In the genomic region with DNA sequence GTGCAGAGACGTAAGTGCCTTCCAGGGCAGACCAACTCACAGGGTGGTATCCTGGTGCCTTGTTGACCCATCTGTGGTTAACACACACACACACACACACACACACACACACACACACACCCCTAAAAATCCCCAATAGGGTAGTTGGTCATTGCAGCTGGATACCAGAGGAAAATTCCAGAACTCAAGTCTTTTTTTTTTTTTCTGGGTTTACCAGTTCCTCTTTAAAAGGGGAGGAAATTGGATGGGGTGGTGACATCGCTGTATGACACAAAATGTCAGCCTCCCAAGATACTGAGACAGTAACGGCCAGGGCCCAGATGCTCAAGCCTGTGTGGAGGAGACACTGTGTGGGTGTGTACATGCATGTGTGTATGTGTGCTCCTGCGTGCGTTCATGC, we compare ENCODE assay signal across 18 mouse cellular contexts. TPM values are rescaled to one million over a fixed set of nuclear protein-coding genes. Genes with fewer than 3 reads are reported as not detected.
DNase-seq lines count a peak whose midpoint lies in the region; ATAC-seq and TF ChIP-seq lines count a peak whose summit lies in the region.
"Had no signal": no experiment of that assay in that cellular context is flagged by ENCODE, and none has a peak within 500 bp of the region (broad histone marks: within the 10 kb centered on the region; RNA-seq: fewer than 3 reads in every experiment).

No protein-coding gene starts in this region.

- H3K27ac ChIP-seq in spleen, adult 2 months (ENCODE audit: insufficient read depth, low read length), result peak overlapping the region; percentile 6; the same call in 1 of the 2 replicates
- peak overlapping the region; percentile 67 for H3K27ac ChIP-seq in brown adipose tissue, adult 24 weeks (replicated peaks; ENCODE audit: low read depth, low read length)
- H3K27ac ChIP-seq in midbrain, embryonic 14.5 days (replicated peaks; ENCODE audit: low read depth, low read length), result no peak overlapping the region
- H3K27ac ChIP-seq: embryonic facial prominence, embryonic 10.5 days; forebrain, embryonic 15.5 days; heart, embryonic 13.5 days; hindbrain, embryonic 15.5 days had no signal

- no peak overlapping the region for H3K4me3 ChIP-seq in spleen, adult 2 months (ENCODE audit: extremely low read depth, insufficient read depth, insufficient read length)
- no peak overlapping the region for H3K4me3 ChIP-seq in brown adipose tissue, adult 24 weeks (ENCODE audit: insufficient read depth, low read depth, low read length)
- H3K4me3 ChIP-seq in midbrain, embryonic 14.5 days (replicated peaks; ENCODE audit: low read depth, low read length), result no peak overlapping the region
- H3K4me3 ChIP-seq: embryonic facial prominence, embryonic 10.5 days; forebrain, embryonic 15.5 days; heart, embryonic 13.5 days; hindbrain, embryonic 15.5 days had no signal

- H3K4me2 ChIP-seq in midbrain, embryonic 14.5 days (ENCODE audit: low read length), result no peak overlapping the region
- H3K4me2 ChIP-seq: forebrain, embryonic 15.5 days; heart, embryonic 13.5 days; hindbrain, embryonic 15.5 days had no signal

- no peak for TF ChIP-seq POLR2A in spleen, adult 2 months (IDR thresholded peaks at IDR 0.05; ENCODE audit: low read depth, low read length)

- WGBS in spleen, adult 2 months, result 69% methylated on average over 5 of the region's 5 CpGs
- whole genome bisulfite sequencing in midbrain, embryonic 14.5 days, result 92% methylated on average over 5 of the region's 5 CpGs

- ATAC-seq in megakaryocyte, adult 5-6 weeks (ENCODE audit: poor library complexity, severe bottlenecking), result peak; percentile 30
- ATAC-seq in midbrain, embryonic 14.5 days (ENCODE audit: low FRiP score, low TSS enrichment), result no peak
- no peak for ATAC-seq in monocyte, adult 5-6 weeks (replicated peaks; ENCODE audit: insufficient number of reproducible peaks, low FRiP score, low TSS enrichment, poor library complexity, severe bottlenecking)
- ATAC-seq: forebrain, embryonic 15.5 days had no signal

- H3K27me3 ChIP-seq in spleen, adult 2 months (ENCODE audit: control insufficient read depth, insufficient read depth, low read length), result no peaks in the 10 kb centered on the region
- no peaks in the 10 kb centered on the region for H3K27me3 ChIP-seq in midbrain, embryonic 14.5 days (ENCODE audit: control insufficient read depth, insufficient read depth, low read length)
- H3K27me3 ChIP-seq: forebrain, embryonic 15.5 days; heart, embryonic 13.5 days; hindbrain, embryonic 15.5 days had no signal

- no peak overlapping the region for H3K9ac ChIP-seq in midbrain, embryonic 14.5 days (replicated peaks; ENCODE audit: low read length)
- H3K9ac ChIP-seq: forebrain, embryonic 15.5 days; heart, embryonic 13.5 days; hindbrain, embryonic 15.5 days had no signal

- DNase-seq in spleen, adult 2 months (ENCODE audit: low read depth in 1 of 2, low spot score in 2 of 2), result no peak
- no peak for DNase-seq in spleen, postnatal 4 days (ENCODE audit: low spot score in 2 of 2)
- DNase-seq in midbrain, embryonic 14.5 days, result no peak
- no peak for DNase-seq in c-Kit-positive CD71-positive TER-119-positive erythroid progenitor cells, embryonic 14.5 days (ENCODE audit: low spot score)
- DNase-seq: adrenal gland, postnatal 25 days; cerebellum, adult 18-20 months; cerebellum, adult 9-11 months; cerebellum, postnatal 36 days; gastrocnemius, postnatal 10 days; heart, postnatal 36 days had no signal

- no peaks in the 10 kb centered on the region for H3K36me3 ChIP-seq in spleen, adult 2 months (ENCODE audit: control insufficient read depth, insufficient read depth, low read length)
- H3K36me3 ChIP-seq in midbrain, embryonic 14.5 days (ENCODE audit: control insufficient read depth, insufficient read depth, low read length), result peaks cover 23% of the 10 kb centered on the region; the same call in 1 of the 2 replicates
- H3K36me3 ChIP-seq: forebrain, embryonic 15.5 days; G1E; heart, embryonic 13.5 days had no signal

- no peaks in the 10 kb centered on the region for H3K9me3 ChIP-seq in midbrain, embryonic 14.5 days (ENCODE audit: control insufficient read depth, low read length)
- H3K9me3 ChIP-seq: embryonic facial prominence, embryonic 10.5 days; forebrain, embryonic 15.5 days; G1E; heart, embryonic 13.5 days; hindbrain, embryonic 15.5 days had no signal

- no peak for TF ChIP-seq CTCF in spleen, adult 2 months (IDR thresholded peaks at IDR 0.05; ENCODE audit: extremely low read depth, insufficient read depth, insufficient read length, insufficient replicate concordance)

- H3K4me1 ChIP-seq in spleen, adult 2 months (ENCODE audit: control insufficient read depth, insufficient read depth, insufficient read length), result peaks cover 10% of the 10 kb centered on the region; the same call in 1 of the 2 replicates
- H3K4me1 ChIP-seq in brown adipose tissue, adult 24 weeks (ENCODE audit: control insufficient read depth, insufficient read depth, insufficient read length, low read length), result no peaks in the 10 kb centered on the region
- no peaks in the 10 kb centered on the region for H3K4me1 ChIP-seq in midbrain, embryonic 14.5 days (ENCODE audit: control insufficient read depth, insufficient read depth, low read length)
- H3K4me1 ChIP-seq: embryonic facial prominence, embryonic 10.5 days; forebrain, embryonic 15.5 days; hindbrain, embryonic 15.5 days had no signal

RNA-seq across cellular contexts. Expression of gene Tvp23a, which starts 13.8 kb away (rescaled TPM):
- 0.29 and 0.32 TPM in 2 replicates for polyA plus RNA-seq in spleen, adult 2 months (2012; rRNA removed)
- 0.87 TPM in 1 of 2 replicates, not detected in the other for polyA plus RNA-seq in brown adipose tissue, adult 24 weeks (2012; ENCODE audit: insufficient read depth, insufficient read length, missing spikeins)
- total RNA-seq in megakaryocyte, adult 5-6 weeks (2015), result 0.07 TPM in 1 of 2 replicates, not detected in the other
- 0.22 TPM in 1 of 2 replicates, not detected in the other for total RNA-seq in megakaryocyte, adult 5-6 weeks (2017)
- 39.1 and 45.2 TPM in 2 replicates for polyA plus RNA-seq in midbrain, embryonic 14.5 days (2014; fragmentation: Nextera tagmentation; extraction: Ambion mirVana)
- 0.19 to 0.29 TPM in 2 of 3 replicates, not detected in the other for total RNA-seq in monocyte, adult 5-6 weeks (2017)
- polyA plus RNA-seq: G1E had no signal

RNA-seq across cellular contexts. Expression of gene Nubp1, which starts 21.6 kb away (rescaled TPM):
- polyA plus RNA-seq in spleen, adult 2 months (2012; rRNA removed), result 38.6 and 40.3 TPM in 2 replicates
- polyA plus RNA-seq in brown adipose tissue, adult 24 weeks (2012; ENCODE audit: insufficient read depth, insufficient read length, missing spikeins), result 11.2 and 17.6 TPM in 2 replicates
- 35.2 and 46.1 TPM in 2 replicates for total RNA-seq in megakaryocyte, adult 5-6 weeks (2015)
- total RNA-seq in megakaryocyte, adult 5-6 weeks (2017), result 49.2 and 57.1 TPM in 2 replicates
- polyA plus RNA-seq in midbrain, embryonic 14.5 days (2014; fragmentation: Nextera tagmentation; extraction: Ambion mirVana), result 47.3 and 49.0 TPM in 2 replicates
- total RNA-seq in monocyte, adult 5-6 weeks (2017), result 49.0 to 60.7 TPM (median 51.0 TPM) in 3 replicates

RNA-seq across cellular contexts. Expression of gene Tekt5, which starts 38.1 kb away (rescaled TPM):
- polyA plus RNA-seq in spleen, adult 2 months (2012; rRNA removed), result 0.08 and 0.14 TPM in 2 replicates
- not detected in 2 replicates for polyA plus RNA-seq in brown adipose tissue, adult 24 weeks (2012; ENCODE audit: insufficient read depth, insufficient read length, missing spikeins)
- not detected in 2 replicates for total RNA-seq in megakaryocyte, adult 5-6 weeks (2015)
- total RNA-seq in megakaryocyte, adult 5-6 weeks (2017), result 0.12 TPM in 1 of 2 replicates, not detected in the other
- 7.2 and 11.4 TPM in 2 replicates for polyA plus RNA-seq in midbrain, embryonic 14.5 days (2014; fragmentation: Nextera tagmentation; extraction: Ambion mirVana)
- not detected in 3 replicates for total RNA-seq in monocyte, adult 5-6 weeks (2017)
- total RNA-seq: adrenal gland, postnatal 25 days; heart, postnatal 36 days had no signal

RNA-seq across cellular contexts. Expression of gene Ciita, which starts 46.5 kb away (rescaled TPM):
- 82.2 and 98.8 TPM in 2 replicates for polyA plus RNA-seq in spleen, adult 2 months (2012; rRNA removed)
- 0.67 and 1.3 TPM in 2 replicates for polyA plus RNA-seq in brown adipose tissue, adult 24 weeks (2012; ENCODE audit: insufficient read depth, insufficient read length, missing spikeins)
- 2.5 and 3.3 TPM in 2 replicates for total RNA-seq in megakaryocyte, adult 5-6 weeks (2015)
- 3.2 and 3.7 TPM in 2 replicates for total RNA-seq in megakaryocyte, adult 5-6 weeks (2017)
- 0.57 and 0.58 TPM in 2 replicates for polyA plus RNA-seq in midbrain, embryonic 14.5 days (2014; fragmentation: Nextera tagmentation; extraction: Ambion mirVana)
- 8.5 to 13.2 TPM (median 12.3 TPM) in 3 replicates for total RNA-seq in monocyte, adult 5-6 weeks (2017)
- polyA plus RNA-seq: G1E had no signal

Comparison
In these comparisons a context has a peak if more than half of its experiments do, and no peak if none do; other contexts are left out.
1. RNA of gene Tvp23a, which starts 13.8 kb away (polyA plus RNA-seq): 39.1 to 45.2 TPM in midbrain, embryonic 14.5 days; 0.87 TPM in brown adipose tissue, adult 24 weeks and 0.29 to 0.32 TPM in spleen, adult 2 months; every median in the first group is over 10 times any median in the second.